Mouse (Mus musculus) Patski (cell line): ENCODE measurements around the gene Fbxo39. TPM values are rescaled to one million over a fixed set of nuclear protein-coding genes. Genes with fewer than 3 reads are reported as not detected.
A peak's percentile ranks its signal among the peaks of the same experiment; 100 is the strongest.

Experiments
- ATAC-seq: fragments of 100-300 bp; one replicate; pipeline ENCODE4 v1.8.0; 2021
- CTCF ChIA-PET: fragments of 350-600 bp; sonication (Branson Sonifier 250); formaldehyde crosslinking; loops from one replicate; lab custom pipeline; 2022; ENCODE audit warnings: inconsistent platforms; lab: Charles Lee
- POLR2A ChIA-PET: fragments of 350-600 bp; sonication (Branson Sonifier 250); formaldehyde crosslinking; loops from one replicate; lab custom pipeline; 2022; ENCODE audit warnings: antibody characterized with exemption, inconsistent platforms; lab: Charles Lee
- DNase-seq: peaks from one replicate; pipeline ENCODE4 v3.0.0-alpha.2; 2011; ENCODE audit warnings: low read depth, low spot score
- H3K27me3 ChIP-seq: fragments of 371-371 bp; one replicate; pipeline ENCODE4 v1.5.1; 2021
- CTCF ChIP-seq: fragments of 100-300 bp; IDR thresholded peaks from one replicate; pipeline ENCODE4 v1.5.1; 2021
- in situ Hi-C: fragments of 300-500 bp; cut with MboI; formaldehyde crosslinking; loops from 3 replicates; pipeline ENCODE4 v1.11.1; 2018; ENCODE audit warnings: low pct_unique_long_range_greater_than_20kb, mixed read lengths
- polyA plus RNA-seq: library from polyadenylated mRNA; unstranded; gene quantifications from one replicate; pipeline ENCODE4 v1.2.3, GENCODE M21; 2021

Fbxo39 gene
- polyA plus RNA-seq, 1 experiment from 2014 or later: not detected

GRCm38 (mm10) chr11:72284532-72285182 is 29.6 kb upstream of the Fbxo39 start:
- H3K27me3 ChIP-seq: no peaks in the 10 kb centered on the region
- DNase-seq (no peak), ATAC-seq (no peak)
- in situ Hi-C loops: no loop called here
- POLR2A ChIA-PET: no interaction called here
- no peak for TF ChIP-seq CTCF
- CTCF ChIA-PET: no interaction called here

- ATAC-seq (no peak), DNase-seq (no peak)
- H3K27me3 ChIP-seq: no peaks in the 10 kb centered on the region
- in situ Hi-C loops: no loop called here
- ChIA-PET CTCF (interaction anchor here (1.0 kb wide), 1 partner anchor 16 kb away, joined by 3 read pairs; no protein-coding TSS in a partner anchor), POLR2A (no interaction called here)
- no peak for TF ChIP-seq CTCF
Measured at GRCm38 (mm10) chr11:72285971-72286480, 28.2 kb upstream of the Fbxo39 start.

GRCm38 (mm10) chr11:72286651-72287050 is 27.6 kb upstream of the Fbxo39 start:
- CTCF ChIA-PET: interaction anchor here (0.9 kb wide), 1 partner anchor 14 kb away, joined by 3 read pairs; the partner anchor contains the start of gene Xaf1
- in situ Hi-C loops: no loop called here
- no peak for DNase-seq

GRCm38 (mm10) chr11:72287126-72287525 is 27.1 kb upstream of the Fbxo39 start:
- ChIA-PET CTCF (interaction anchor here (0.9 kb wide), 1 partner anchor 14 kb away, joined by 3 read pairs; the partner anchor contains the start of gene Xaf1), POLR2A (interaction anchor here (0.7 kb wide), 1 partner anchor 13 kb away, joined by 3 read pairs; no protein-coding TSS in a partner anchor)
- no peak for TF ChIP-seq CTCF
- DNase-seq: no peak
- ATAC-seq: no peak
- H3K27me3 ChIP-seq: no peaks in the 10 kb centered on the region
- in situ Hi-C loops: no loop called here

More at GRCm38 (mm10) chr11:72286651-72287050, 27.6 kb upstream of the Fbxo39 start:
- POLR2A ChIA-PET: no interaction called here
- ATAC-seq: no peak
- no peak for TF ChIP-seq CTCF
- no peaks in the 10 kb centered on the region for H3K27me3 ChIP-seq

- POLR2A ChIA-PET: interaction anchor here (0.7 kb wide), 1 partner anchor 13 kb away, joined by 3 read pairs; no protein-coding TSS in a partner anchor
- in situ Hi-C loops: no loop called here
- CTCF ChIA-PET: no interaction called here
- no peaks in the 10 kb centered on the region for H3K27me3 ChIP-seq
- DNase-seq (no peak), ATAC-seq (no peak)
- no peak for TF ChIP-seq CTCF
Measured at GRCm38 (mm10) chr11:72287543-72287942, 26.7 kb upstream of the Fbxo39 start.

DNA sequence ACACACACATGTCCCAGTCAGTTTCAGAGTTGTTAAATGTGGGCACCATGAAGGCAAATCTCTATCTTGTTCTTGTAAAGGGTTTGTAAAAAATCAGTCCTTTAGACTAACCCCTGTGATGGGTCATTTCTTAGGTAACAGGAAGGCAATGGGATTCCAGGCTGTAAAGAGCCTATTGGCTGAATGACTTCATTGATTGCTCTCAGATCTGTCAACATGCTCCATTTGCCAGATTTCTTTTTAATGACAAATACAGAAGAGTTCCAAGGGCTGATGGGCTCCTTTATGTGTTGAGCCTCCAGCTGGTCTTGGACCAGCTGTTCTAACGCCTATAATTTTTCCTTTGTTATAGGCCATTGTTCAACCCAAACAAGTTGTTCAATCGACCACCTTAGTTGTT is 21.1 kb upstream of the Fbxo39 start:
- no peak for ATAC-seq
- H3K27me3 ChIP-seq: no peaks in the 10 kb centered on the region
- no peak for DNase-seq
- no peak for TF ChIP-seq CTCF
- CTCF ChIA-PET: no interaction called here
- POLR2A ChIA-PET: no interaction called here
- in situ Hi-C loops: no loop called here

GRCm38 (mm10) chr11:72301334-72301733 is 12.9 kb upstream of the Fbxo39 start, which contains the start of gene Xaf1:
Gene Xaf1 (plus strand): TSS chr11:72301629.
- in situ Hi-C loops: no loop called here
- ChIA-PET CTCF (interaction anchor here (1.3 to 2.6 kb wide), 4 partner anchors 13 to 43 kb away, joined by 3 to 8 read pairs (median 3); no protein-coding TSS in a partner anchor), POLR2A (interaction anchor here (1.0 to 1.5 kb wide), 2 partner anchors 10 to 33 kb away, joined by 3 read pairs; no protein-coding TSS in a partner anchor)
- H3K27me3 ChIP-seq: no peaks in the 10 kb centered on the region
- TF ChIP-seq CTCF: no peak
- DNase-seq: peak; percentile 33
- ATAC-seq: peak; percentile 92

GRCm38 (mm10) chr11:72302230-72302629 is 12.0 kb upstream of the Fbxo39 start:
- POLR2A ChIA-PET: interaction anchor here (0.5 to 1.0 kb wide), 2 partner anchors 11 to 17 kb away, joined by 3 to 4 read pairs; no protein-coding TSS in a partner anchor
- in situ Hi-C loops: no loop called here
- DNase-seq (no peak), ATAC-seq (no peak)
- no peak for TF ChIP-seq CTCF
- H3K27me3 ChIP-seq: no peaks in the 10 kb centered on the region
- CTCF ChIA-PET: interaction anchor here (1.0 to 2.6 kb wide), 4 partner anchors 14 to 42 kb away, joined by 3 to 8 read pairs (median 3); no protein-coding TSS in a partner anchor

- in situ Hi-C loops: no loop called here
- H3K27me3 ChIP-seq: no peaks in the 10 kb centered on the region
- no peak for TF ChIP-seq CTCF
- ATAC-seq (no peak), DNase-seq (no peak)
- ChIA-PET POLR2A (interaction anchor here (1.2 kb wide), 1 partner anchor 35 kb away, joined by 3 read pairs; no protein-coding TSS in a partner anchor), CTCF (no interaction called here)
Measured at GRCm38 (mm10) chr11:72307461-72307860, 6.8 kb upstream of the Fbxo39 start.

GRCm38 (mm10) chr11:72308982-72309381 is 5.3 kb upstream of the Fbxo39 start:
- POLR2A ChIA-PET: no interaction called here
- in situ Hi-C loops: no loop called here

DNA sequence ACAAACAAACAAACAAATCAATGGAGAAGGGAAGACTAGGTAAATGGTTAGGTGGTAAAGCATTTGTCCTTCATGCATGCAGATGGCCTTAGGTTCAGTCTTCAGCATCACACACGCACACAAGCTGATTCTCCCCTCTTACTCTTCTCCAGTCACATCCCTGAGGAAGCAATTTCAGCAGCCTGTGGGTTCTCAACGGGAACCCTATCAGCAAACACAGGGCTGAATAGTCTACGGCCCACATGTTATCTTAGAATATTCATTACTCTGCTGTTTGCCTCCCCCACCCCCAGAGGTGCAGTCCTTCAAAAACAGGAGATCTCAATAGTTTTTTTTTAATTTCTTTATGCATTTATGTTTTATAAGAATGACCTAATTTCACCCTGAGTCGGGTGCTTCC is 3.8 kb upstream of the Fbxo39 start:
- no peak for TF ChIP-seq CTCF
- ChIA-PET POLR2A (no interaction called here), CTCF (no interaction called here)
- ATAC-seq (no peak), DNase-seq (no peak)
- no peaks in the 10 kb centered on the region for H3K27me3 ChIP-seq
- in situ Hi-C loops: no loop called here

More at GRCm38 (mm10) chr11:72308982-72309381, 5.3 kb upstream of the Fbxo39 start:
- CTCF ChIA-PET: no interaction called here
- no peaks in the 10 kb centered on the region for H3K27me3 ChIP-seq
- no peak for TF ChIP-seq CTCF
- DNase-seq: no peak
- no peak for ATAC-seq
